Mouse (Mus musculus) MEL (cell line): ENCODE results near the gene Defb22. TPM values are rescaled to one million over a fixed set of nuclear protein-coding genes. Genes with fewer than 3 reads are reported as not detected.
A peak's percentile ranks its signal among the peaks of the same experiment; 100 is the strongest.

Experiments
- DNase-seq: peaks from one replicate; pipeline ENCODE4 v3.0.0; 2011; ENCODE audit warnings: low read depth, low spot score
- H3K27ac ChIP-seq: 2 replicates; pipeline ENCODE4 v1.5.1; 2012; ENCODE audit warnings: low read depth, mild to moderate bottlenecking, control low read depth, low read length, moderate library complexity; ENCODE audit not compliant: control insufficient read depth
- H3K27me3 ChIP-seq, 2 experiments: fragments of 150-350 bp in 1 of 2; sonication (generic) in 1 of 2; 2 replicates each; pipeline ENCODE4 v1.6.1; 2012; ENCODE audit warnings: low read length in 2 of 2, mild to moderate bottlenecking in 2 of 2, improper control_type of control experiment in 1 of 2, moderate library complexity in 1 of 2; ENCODE audit not compliant: insufficient read depth in 2 of 2, control insufficient read depth in 1 of 2
- H3K36me3 ChIP-seq, 2 experiments: 2 replicates each; pipeline ENCODE4 v1.6.1; 2012 to 2014; ENCODE audit warnings: low read length in 2 of 2, improper control_type of control experiment in 1 of 2, inconsistent platforms in 1 of 2, mild to moderate bottlenecking in 1 of 2; ENCODE audit not compliant: insufficient read depth in 2 of 2, control insufficient read depth in 1 of 2
- H3K4me1 ChIP-seq, 2 experiments: fragments of 150-350 bp in 1 of 2; sonication (generic) in 1 of 2; 2 replicates each; pipeline ENCODE4 v1.6.1; 2012; ENCODE audit warnings: low read length in 2 of 2, improper control_type of control experiment in 1 of 2, mild to moderate bottlenecking in 1 of 2; ENCODE audit not compliant: insufficient read depth in 2 of 2, control insufficient read depth in 1 of 2
- H3K4me3 ChIP-seq, 2 experiments: fragments of 150-350 bp in 1 of 2; sonication (generic) in 1 of 2; 2 replicates each; pipeline ENCODE4 v1.5.1; 2012; ENCODE audit warnings: low read depth in 2 of 2, low read length in 2 of 2, mild to moderate bottlenecking in 2 of 2, moderate library complexity in 2 of 2, control low read depth in 1 of 2, improper control_type of control experiment in 1 of 2; ENCODE audit not compliant: control insufficient read depth in 1 of 2, insufficient read depth in 1 of 2
- H3K79me2 ChIP-seq: 2 replicates; pipeline ENCODE4 v1.6.1; 2012; ENCODE audit warnings: mild to moderate bottlenecking, low read length, moderate library complexity; ENCODE audit not compliant: control insufficient read depth, poor library complexity, insufficient read depth
- H3K9ac ChIP-seq: 2 replicates; pipeline ENCODE4 v1.6.1; 2012; ENCODE audit warnings: low read depth, mild to moderate bottlenecking, control low read depth, low read length, moderate library complexity; ENCODE audit not compliant: control insufficient read depth, poor library complexity, severe bottlenecking
- H3K9me3 ChIP-seq: fragments of 150-350 bp; sonication (generic); replicated peaks from 2 replicates; pipeline ENCODE4 v1.6.1; 2012; ENCODE audit warnings: mild to moderate bottlenecking, low read length, improper control_type of control experiment, moderate library complexity; ENCODE audit not compliant: insufficient read depth
- BHLHE40 ChIP-seq: IDR thresholded peaks from 2 replicates; pipeline ENCODE4 v1.6.1; 2012; ENCODE audit warnings: low read depth, mild to moderate bottlenecking, inconsistent platforms, low read length, improper control_type of control experiment, borderline replicate concordance
- GABPA ChIP-seq: IDR thresholded peaks from 2 replicates; pipeline ENCODE4 v1.6.1; 2012; ENCODE audit warnings: low read depth, mild to moderate bottlenecking, inconsistent platforms, low read length, improper control_type of control experiment, moderate library complexity
- JUND ChIP-seq: IDR thresholded peaks from 2 replicates; pipeline ENCODE4 v1.6.1; 2011; ENCODE audit warnings: low read depth, mild to moderate bottlenecking, improper control_type of control experiment, low read length
- MAFK ChIP-seq: IDR thresholded peaks from 2 replicates; pipeline ENCODE4 v1.6.1; 2011; ENCODE audit warnings: low read depth, mild to moderate bottlenecking, low read length, improper control_type of control experiment, borderline replicate concordance
- MEF2A ChIP-seq: IDR thresholded peaks from 2 replicates; pipeline ENCODE4 v1.6.1; 2014; ENCODE audit warnings: low read depth, mild to moderate bottlenecking, inconsistent platforms, low read length, improper control_type of control experiment; ENCODE audit not compliant: poor library complexity, insufficient replicate concordance, severe bottlenecking; ENCODE audit errors: extremely low read depth
- MYB ChIP-seq: IDR thresholded peaks from 2 replicates; pipeline ENCODE4 v1.6.1; 2011; ENCODE audit warnings: mild to moderate bottlenecking, low read depth, low read length, improper control_type of control experiment
- NELFE ChIP-seq: IDR thresholded peaks from 2 replicates; pipeline ENCODE4 v1.6.1; 2011; ENCODE audit warnings: low read depth, low read length, improper control_type of control experiment
- RAD21 ChIP-seq: IDR thresholded peaks from 2 replicates; pipeline ENCODE4 v1.6.1; 2011; ENCODE audit warnings: mild to moderate bottlenecking, low read depth, low read length, improper control_type of control experiment
- RCOR1 ChIP-seq: IDR thresholded peaks from 2 replicates; pipeline ENCODE4 v1.6.1; 2012; ENCODE audit warnings: low read depth, mild to moderate bottlenecking, inconsistent platforms, low read length, improper control_type of control experiment
- TBP ChIP-seq: IDR thresholded peaks from 2 replicates; pipeline ENCODE4 v1.8.0; 2011; ENCODE audit warnings: low read depth, low read length, improper control_type of control experiment
- USF1 ChIP-seq: IDR thresholded peaks from 2 replicates; pipeline ENCODE4 v1.6.1; 2014; ENCODE audit warnings: low read depth, mild to moderate bottlenecking, inconsistent platforms, low read length, improper control_type of control experiment, moderate library complexity
- USF2 ChIP-seq, 2 experiments: IDR thresholded peaks; 2 replicates each; pipeline ENCODE4 v1.6.1; 2011 to 2012; ENCODE audit warnings: improper control_type of control experiment in 2 of 2, low read length in 2 of 2, borderline replicate concordance in 1 of 2, inconsistent platforms in 1 of 2, low read depth in 1 of 2, mild to moderate bottlenecking in 1 of 2; ENCODE audit not compliant: insufficient read depth in 1 of 2
- ZC3H11A ChIP-seq: IDR thresholded peaks from 2 replicates; pipeline ENCODE4 v1.6.1; 2012; ENCODE audit warnings: low read depth, mild to moderate bottlenecking, inconsistent platforms, low read length, improper control_type of control experiment
- ZKSCAN1 ChIP-seq: IDR thresholded peaks from 2 replicates; pipeline ENCODE4 v1.6.1; 2012; ENCODE audit warnings: low read depth, mild to moderate bottlenecking, inconsistent platforms, low read length, improper control_type of control experiment, moderate library complexity
- polyA plus RNA-seq, 2 experiments: library from polyadenylated mRNA; stranded (reverse) in 1 of 2; unstranded in 1 of 2; fragments of >175 nt in 1 of 2; fragments of >200 nt in 1 of 2; gene quantifications; 2 replicates each; pipeline versions ENCODE4 v1.2.1 to v1.2.4; 2012; ENCODE audit warnings: low replicate concordance in 2 of 2, low read depth in 1 of 2; ENCODE audit not compliant: insufficient read length in 2 of 2, insufficient read depth in 1 of 2, missing spikeins in 1 of 2
- total RNA-seq: library from RNA; depleted of rRNA; stranded (reverse); fragments of 300-350 nt; gene quantifications from 2 replicates; pipeline ENCODE4 v1.2.3, GENCODE M21; 2012; rRNA removed

Gene Defb22
- total and polyA plus RNA-seq, 3 experiments: not detected

GRCm38 (mm10) chr2:152436405-152436901, 53.5 kb downstream of the Defb22 start:
- H3K79me2 ChIP-seq: no peaks in the 10 kb centered on the region
- H3K4me1 ChIP-seq: peaks cover 6 to 12% of the 10 kb centered on the region in 2 experiments; a peak in 2 of 4 replicates
- no peak overlapping the region for H3K9ac ChIP-seq
- no peaks in the 10 kb centered on the region; a peak in 1 of 4 replicates for H3K27me3 ChIP-seq
- DNase-seq: peak; percentile 46
- H3K4me3 ChIP-seq: no peak overlapping the region
- TF ChIP-seq USF1 (no peak), RAD21 (no peak), BHLHE40 (no peak), GABPA (no peak), USF2 (IDR thresholded peaks at IDR 0.05; ENCODE audit: borderline replicate concordance in 1 of 2, insufficient read depth in 1 of 2, low read depth in 1 of 2, low read length in 2 of 2) (no peak), MYB (no peak), MAFK (no peak), ZC3H11A (no peak), MEF2A (no peak), ZKSCAN1 (no peak), NELFE (no peak), TBP (no peak), JUND (no peak), RCOR1 (no peak)
- TF ChIP-seq, all 39 proteins: peak for 0
- Histone ChIP-seq H3K27ac (no peak overlapping the region), H3K36me3 (peaks cover 0 to 2% of the 10 kb centered on the region in 2 experiments; a peak in 2 of 4 replicates), H3K9me3 (no peaks in the 10 kb centered on the region)

Other genes with a start within 250 kb of the Defb22 start
- 19.2 and 19.6 TPM in 2 replicates for gene Tbc1d20, start 196.3 kb downstream of the Defb22 start, total RNA-seq
- 10 to 100 TPM in 1 of 2 experiments, not detected in 1; 31.4 TPM for gene Tbc1d20, start 196.3 kb downstream of the Defb22 start, polyA plus RNA-seq
- 84.9 and 90.9 TPM in 2 replicates for gene Rbck1, start 157.5 kb downstream of the Defb22 start, total RNA-seq
- gene Rbck1, start 157.5 kb downstream of the Defb22 start, polyA plus RNA-seq: 100 to 1,000 TPM in 1 of 2 experiments, 10 to 100 TPM in 1; 92.1 to 162 TPM
- gene Trib3, start 146.1 kb downstream of the Defb22 start, total RNA-seq: 6.1 and 62.9 TPM in 2 replicates
- 10 to 100 TPM in 1 of 2 experiments, not detected in 1; 34.9 TPM for gene Trib3, start 146.1 kb downstream of the Defb22 start, polyA plus RNA-seq
- gene Nrsn2, start 113.5 kb downstream of the Defb22 start, total RNA-seq: not detected in 2 replicates
- gene Nrsn2, start 113.5 kb downstream of the Defb22 start, polyA plus RNA-seq: not detected
- 1.5 and 2.0 TPM in 2 replicates for gene Sox12, start 92.1 kb downstream of the Defb22 start, total RNA-seq
- 10 to 100 TPM in 1 of 2 experiments, not detected in 1; 24.7 TPM for gene Sox12, start 92.1 kb downstream of the Defb22 start, polyA plus RNA-seq
- 5.1 and 5.7 TPM in 2 replicates for gene Zcchc3, start 75.1 kb downstream of the Defb22 start, total RNA-seq
- 10 to 100 TPM in 1 of 2 experiments, not detected in 1; 12.1 TPM for gene Zcchc3, start 75.1 kb downstream of the Defb22 start, polyA plus RNA-seq
- 0.08 and 0.13 TPM in 2 replicates for gene 6820408C15Rik, start 74.6 kb downstream of the Defb22 start, total RNA-seq
- under 1 TPM in 1 of 2 experiments, not detected in 1; 0.31 TPM for gene 6820408C15Rik, start 74.6 kb downstream of the Defb22 start, polyA plus RNA-seq
- not detected in 2 replicates for gene Defb23, start 25.5 kb downstream of the Defb22 start, total RNA-seq
- gene Defb23, start 25.5 kb downstream of the Defb22 start, polyA plus RNA-seq: not detected
- not detected in 2 replicates for gene Defb20, start 13.1 kb downstream of the Defb22 start, total RNA-seq
- not detected for gene Defb20, start 13.1 kb downstream of the Defb22 start, polyA plus RNA-seq
- gene Defb26, start 21.6 kb upstream of the Defb22 start, total RNA-seq: not detected in 2 replicates
- not detected for gene Defb26, start 21.6 kb upstream of the Defb22 start, polyA plus RNA-seq
- gene Defb28, start 28.1 kb upstream of the Defb22 start, total RNA-seq: not detected in 2 replicates
- not detected for gene Defb28, start 28.1 kb upstream of the Defb22 start, polyA plus RNA-seq
- not detected in 2 replicates for gene Defb29, start 50.0 kb upstream of the Defb22 start, total RNA-seq
- gene Defb29, start 50.0 kb upstream of the Defb22 start, polyA plus RNA-seq: not detected
- not detected in 2 replicates for gene Gm17416, start 79.2 kb upstream of the Defb22 start, total RNA-seq
- gene Gm17416, start 79.2 kb upstream of the Defb22 start, polyA plus RNA-seq: not detected
- not detected in 2 replicates for gene Defb21, start 82.6 kb upstream of the Defb22 start, total RNA-seq
- gene Defb21, start 82.6 kb upstream of the Defb22 start, polyA plus RNA-seq: not detected
- not detected in 2 replicates for gene Defb19, start 90.2 kb upstream of the Defb22 start, total RNA-seq
- gene Defb19, start 90.2 kb upstream of the Defb22 start, polyA plus RNA-seq: not detected
- gene Defb45, start 109.3 kb upstream of the Defb22 start, total RNA-seq: not detected in 2 replicates
- not detected for gene Defb45, start 109.3 kb upstream of the Defb22 start, polyA plus RNA-seq
- gene Defb36, start 114.2 kb upstream of the Defb22 start, total RNA-seq: not detected in 2 replicates
- gene Defb36, start 114.2 kb upstream of the Defb22 start, polyA plus RNA-seq: not detected
- gene Defb25, start 132.9 kb upstream of the Defb22 start, total RNA-seq: not detected in 2 replicates
- gene Defb25, start 132.9 kb upstream of the Defb22 start, polyA plus RNA-seq: not detected
- not detected in 2 replicates for gene Rem1, start 136.8 kb upstream of the Defb22 start, total RNA-seq
- gene Rem1, start 136.8 kb upstream of the Defb22 start, polyA plus RNA-seq: not detected
- gene H13, start 179.3 kb upstream of the Defb22 start, total RNA-seq: 73.8 and 82.7 TPM in 2 replicates
- 100 to 1,000 TPM; 139 to 421 TPM for gene H13, start 179.3 kb upstream of the Defb22 start, polyA plus RNA-seq
- 1.6 and 2.7 TPM in 2 replicates for gene Mcts2, start 196.9 kb upstream of the Defb22 start, total RNA-seq
- gene Mcts2, start 196.9 kb upstream of the Defb22 start, polyA plus RNA-seq: 1 to 10 TPM in 1 of 2 experiments, not detected in 1; 3.0 TPM
- gene Id1, start 246.1 kb upstream of the Defb22 start, total RNA-seq: 59.8 and 102 TPM in 2 replicates
- 100 to 1,000 TPM in 1 of 2 experiments, not detected in 1; 486 TPM for gene Id1, start 246.1 kb upstream of the Defb22 start, polyA plus RNA-seq